Mouse (Mus musculus) central nervous system, embryonic 14 days (tissue): ENCODE measurements around the gene Tmem86a. TPM values are rescaled to one million over a fixed set of nuclear protein-coding genes. Genes with fewer than 3 reads are reported as not detected.

Experiments used
- polyA plus RNA-seq: library from polyadenylated mRNA; depleted of rRNA; stranded (reverse); fragments of >200 nt; gene quantifications from 2 replicates; pipeline ENCODE4 v1.2.3, GENCODE M21; 2012; rRNA removed

The Tmem86a gene
- polyA plus RNA-seq: 19.1 and 19.5 TPM in 2 replicates

GRCm38 (mm10) chr7:47050366-47050765 lies at the start of gene Tmem86a:
TSS of gene Tmem86a (plus strand) at chr7:47050601.

GRCm38 (mm10) chr7:47008168-47008993 lies 42.0 kb upstream of the Tmem86a start, which contains the start of gene Spty2d1:
TSS of gene Spty2d1 (minus strand) at chr7:47008411.

Other genes starting within 250 kb of the Tmem86a start
- gene Ldha, start 209.1 kb upstream of the Tmem86a start, polyA plus RNA-seq: 345 and 369 TPM in 2 replicates
- gene Ldhc, start 189.4 kb upstream of the Tmem86a start, polyA plus RNA-seq: 0.11 and 0.14 TPM in 2 replicates
- 122 and 131 TPM in 2 replicates for gene Tsg101, start 130.6 kb upstream of the Tmem86a start, polyA plus RNA-seq
- 7.4 and 8.3 TPM in 2 replicates for gene Uevld, start 92.1 kb upstream of the Tmem86a start, polyA plus RNA-seq
- not detected in 2 replicates for gene Gm9999, start 67.0 kb upstream of the Tmem86a start, polyA plus RNA-seq
- 6.2 and 7.6 TPM in 2 replicates for gene Spty2d1, start 42.2 kb upstream of the Tmem86a start, polyA plus RNA-seq
- gene Ptpn5, start 83.1 kb downstream of the Tmem86a start, polyA plus RNA-seq: 145 and 159 TPM in 2 replicates
- not detected in 2 replicates for gene Mrgpra6, start 154.3 kb downstream of the Tmem86a start, polyA plus RNA-seq
- not detected in 2 replicates for gene Mrgpra9, start 202.2 kb downstream of the Tmem86a start, polyA plus RNA-seq